Mouse (Mus musculus) MEL (cell line): ENCODE data around the gene Gna11.

Source experiments
- CTCF ChIP-seq, 3 experiments: IDR thresholded peaks in 2 of 3; conservative IDR thresholded peaks in 1 of 3; 2 replicates each; pipeline ENCODE4 v1.5.1; 2011 to 2012; ENCODE audit warnings: low read length in 3 of 3, low read depth in 2 of 3, mild to moderate bottlenecking in 2 of 3, improper control_type of control experiment in 1 of 3, inconsistent platforms in 1 of 3, mixed read lengths in 1 of 3, moderate library complexity in 1 of 3; ENCODE audit not compliant: control insufficient read depth in 1 of 3, insufficient read depth in 1 of 3, poor library complexity in 1 of 3, severe bottlenecking in 1 of 3
- ETS1 ChIP-seq: IDR thresholded peaks from 2 replicates; pipeline ENCODE4 v1.6.1; 2012; ENCODE audit warnings: low read depth, mild to moderate bottlenecking, inconsistent platforms, low read length, improper control_type of control experiment, moderate library complexity
- JUND ChIP-seq: IDR thresholded peaks from 2 replicates; pipeline ENCODE4 v1.6.1; 2011; ENCODE audit warnings: low read depth, mild to moderate bottlenecking, improper control_type of control experiment, low read length
- MAFK ChIP-seq: IDR thresholded peaks from 2 replicates; pipeline ENCODE4 v1.6.1; 2011; ENCODE audit warnings: low read depth, mild to moderate bottlenecking, low read length, improper control_type of control experiment, borderline replicate concordance
- MYC ChIP-seq: IDR thresholded peaks from 2 replicates; pipeline ENCODE4 v1.6.1; 2011; ENCODE audit warnings: low read depth, mild to moderate bottlenecking, low read length, improper control_type of control experiment, moderate library complexity
- POLR2A ChIP-seq, 2 experiments: IDR thresholded peaks; 2 replicates each; pipeline ENCODE4 v1.6.1; 2011 to 2012; ENCODE audit warnings: low read length in 2 of 2, mild to moderate bottlenecking in 2 of 2, control low read depth in 1 of 2, improper control_type of control experiment in 1 of 2, low read depth in 1 of 2, moderate library complexity in 1 of 2; ENCODE audit not compliant: control insufficient read depth in 1 of 2, insufficient read depth in 1 of 2, poor library complexity in 1 of 2
- POLR2AphosphoS2 ChIP-seq: IDR thresholded peaks from 2 replicates; pipeline ENCODE4 v1.6.1; 2011; ENCODE audit warnings: low read length, improper control_type of control experiment
- RCOR1 ChIP-seq: IDR thresholded peaks from 2 replicates; pipeline ENCODE4 v1.6.1; 2012; ENCODE audit warnings: low read depth, mild to moderate bottlenecking, inconsistent platforms, low read length, improper control_type of control experiment
- TCF12 ChIP-seq: IDR thresholded peaks from 2 replicates; pipeline ENCODE4 v1.6.1; 2014; ENCODE audit warnings: low read depth, mild to moderate bottlenecking, inconsistent platforms, low read length, improper control_type of control experiment, moderate library complexity
- USF1 ChIP-seq: IDR thresholded peaks from 2 replicates; pipeline ENCODE4 v1.6.1; 2014; ENCODE audit warnings: low read depth, mild to moderate bottlenecking, inconsistent platforms, low read length, improper control_type of control experiment, moderate library complexity
- ZKSCAN1 ChIP-seq: IDR thresholded peaks from 2 replicates; pipeline ENCODE4 v1.6.1; 2012; ENCODE audit warnings: low read depth, mild to moderate bottlenecking, inconsistent platforms, low read length, improper control_type of control experiment, moderate library complexity
- ZMIZ1 ChIP-seq: IDR thresholded peaks from 2 replicates; pipeline ENCODE4 v1.6.1; 2012; ENCODE audit warnings: low read depth, mild to moderate bottlenecking, inconsistent platforms, low read length, improper control_type of control experiment, moderate library complexity
- ZNF384 ChIP-seq: IDR thresholded peaks from 2 replicates; pipeline ENCODE4 v1.6.1; 2012; ENCODE audit warnings: low read depth, mild to moderate bottlenecking, inconsistent platforms, low read length, improper control_type of control experiment

GRCm38 (mm10) chr10:81510246-81510810 lies 34.7 kb downstream of the Gna11 start:
- no peak for TF ChIP-seq USF1
- no peak for TF ChIP-seq MYC
- no peak for TF ChIP-seq CTCF (IDR thresholded peaks at IDR 0.05 in 2 of 3, conservative IDR thresholded peaks at IDR 0.05 in 1 of 3; ENCODE audit: control insufficient read depth in 1 of 3, insufficient read depth in 1 of 3, low read depth in 2 of 3, low read length in 3 of 3, poor library complexity in 1 of 3, severe bottlenecking in 1 of 3)
- no peak for TF ChIP-seq MAFK
- no peak for TF ChIP-seq ZNF384
- no peak for TF ChIP-seq ZKSCAN1
- TF ChIP-seq ZMIZ1 = no peak
- TF ChIP-seq ETS1 = no peak
- TF ChIP-seq TCF12 = no peak
- TF ChIP-seq POLR2AphosphoS2 = no peak
- TF ChIP-seq RCOR1 = no peak
- TF ChIP-seq POLR2A (IDR thresholded peaks at IDR 0.05; ENCODE audit: control insufficient read depth in 1 of 2, insufficient read depth in 1 of 2, low read depth in 1 of 2, low read length in 2 of 2, poor library complexity in 1 of 2) = no peak
- TF ChIP-seq JUND = no peak
